Mouse (Mus musculus) c-Kit-negative CD71-positive TER-119-positive erythroid progenitor cells, embryonic 14.5 days (primary cell): ENCODE data around the gene Igfbpl1.

Source experiments
- DNase-seq: peaks from one replicate; pipeline ENCODE4 v3.0.0-alpha.2; 2013; ENCODE audit warnings: low read depth, low spot score

Gene Igfbpl1

GRCm38 (mm10) chr4:45826275-45827040 is at the start of gene Igfbpl1:
Igfbpl1 (minus strand) TSS chr4:45826923.
- DNase-seq: no peak

DNA sequence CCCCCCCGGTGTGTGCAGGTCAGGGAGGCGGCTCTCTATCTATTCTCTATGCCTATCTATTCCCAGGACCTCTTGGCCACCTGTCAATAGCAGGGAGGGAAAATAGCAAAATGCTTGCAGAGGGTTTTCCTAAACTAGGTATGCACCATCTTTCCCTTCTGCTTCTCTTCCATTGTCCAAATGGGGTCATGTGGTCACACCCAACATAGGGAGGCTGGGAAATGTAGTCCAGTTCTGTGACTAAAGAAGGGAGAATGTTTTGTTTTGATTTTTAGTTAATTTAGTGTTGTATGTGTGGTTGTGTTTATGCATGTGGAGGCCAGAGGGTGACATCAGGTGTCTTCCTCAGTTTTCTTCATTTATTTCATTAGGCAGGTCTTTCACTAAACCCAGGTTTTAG is 45.4 kb upstream of the Igfbpl1 start:
- DNase-seq: no peak

GRCm38 (mm10) chr4:45869021-45869815 is 42.5 kb upstream of the Igfbpl1 start:
- DNase-seq: no peak

GRCm38 (mm10) chr4:45867416-45867815 is 40.7 kb upstream of the Igfbpl1 start:
- DNase-seq: no peak

- DNase-seq: no peak
Observed at GRCm38 (mm10) chr4:45861160-45861559, 34.4 kb upstream of the Igfbpl1 start.

GRCm38 (mm10) chr4:45855803-45856424 is 29.2 kb upstream of the Igfbpl1 start:
- DNase-seq: peak; percentile 16

DNA sequence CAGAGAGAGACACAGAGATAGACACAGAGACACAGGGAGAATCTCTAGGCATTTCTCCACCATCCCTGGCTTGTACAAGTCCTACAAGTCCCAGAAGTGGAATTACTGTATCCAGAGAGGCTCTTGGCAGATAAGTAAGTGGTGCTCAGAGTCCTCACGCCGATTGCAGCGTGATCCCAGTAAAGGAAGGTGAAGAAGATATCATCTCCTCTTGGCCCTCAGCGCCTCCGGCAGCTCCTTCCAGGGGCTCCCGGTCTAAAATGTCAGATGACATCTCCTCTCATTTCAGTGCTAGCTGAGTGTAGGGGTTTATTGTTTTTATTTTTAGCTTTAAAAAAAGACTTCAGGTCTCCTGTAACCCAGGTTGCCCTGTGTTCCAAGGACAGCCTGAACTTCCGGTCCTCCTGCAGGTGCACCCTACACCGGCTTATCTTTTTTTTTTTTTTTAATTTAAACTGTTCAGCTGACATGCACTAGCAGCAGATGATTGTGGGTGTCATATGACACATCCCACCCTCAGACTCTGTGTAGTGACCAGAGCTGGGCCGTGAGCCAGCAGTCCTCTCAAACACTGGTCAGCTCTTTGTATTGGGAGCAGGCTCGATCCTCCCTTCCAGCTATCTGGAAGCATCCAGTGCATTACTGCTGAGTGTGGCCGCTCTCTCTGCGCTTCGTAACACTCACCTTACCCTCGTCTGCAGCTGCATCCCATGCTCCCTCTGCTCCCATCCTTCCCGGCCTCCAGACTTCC is 26.9 kb upstream of the Igfbpl1 start:
- no peak for DNase-seq

- no peak for DNase-seq
Observed at GRCm38 (mm10) chr4:45851640-45852051, 24.9 kb upstream of the Igfbpl1 start.

GRCm38 (mm10) chr4:45849419-45849818 is 22.7 kb upstream of the Igfbpl1 start:
- no peak for DNase-seq

DNA sequence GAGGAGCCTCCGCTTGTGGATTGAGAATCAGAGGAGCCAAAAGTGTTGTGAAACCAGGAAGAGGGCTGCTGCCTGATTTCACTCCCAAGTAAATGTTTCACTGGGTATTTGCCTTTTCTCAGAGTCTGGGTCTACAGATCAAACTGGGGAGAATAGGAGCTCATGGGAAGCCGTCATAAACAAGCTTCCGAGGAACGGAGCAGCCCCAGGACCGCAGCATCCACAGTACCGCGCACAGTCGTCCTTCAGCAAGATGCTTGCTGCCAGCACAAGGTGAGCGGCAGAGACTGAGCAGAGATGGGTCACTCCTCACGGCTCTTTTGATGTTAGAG is 22.1 kb upstream of the Igfbpl1 start:
- no peak for DNase-seq

DNA sequence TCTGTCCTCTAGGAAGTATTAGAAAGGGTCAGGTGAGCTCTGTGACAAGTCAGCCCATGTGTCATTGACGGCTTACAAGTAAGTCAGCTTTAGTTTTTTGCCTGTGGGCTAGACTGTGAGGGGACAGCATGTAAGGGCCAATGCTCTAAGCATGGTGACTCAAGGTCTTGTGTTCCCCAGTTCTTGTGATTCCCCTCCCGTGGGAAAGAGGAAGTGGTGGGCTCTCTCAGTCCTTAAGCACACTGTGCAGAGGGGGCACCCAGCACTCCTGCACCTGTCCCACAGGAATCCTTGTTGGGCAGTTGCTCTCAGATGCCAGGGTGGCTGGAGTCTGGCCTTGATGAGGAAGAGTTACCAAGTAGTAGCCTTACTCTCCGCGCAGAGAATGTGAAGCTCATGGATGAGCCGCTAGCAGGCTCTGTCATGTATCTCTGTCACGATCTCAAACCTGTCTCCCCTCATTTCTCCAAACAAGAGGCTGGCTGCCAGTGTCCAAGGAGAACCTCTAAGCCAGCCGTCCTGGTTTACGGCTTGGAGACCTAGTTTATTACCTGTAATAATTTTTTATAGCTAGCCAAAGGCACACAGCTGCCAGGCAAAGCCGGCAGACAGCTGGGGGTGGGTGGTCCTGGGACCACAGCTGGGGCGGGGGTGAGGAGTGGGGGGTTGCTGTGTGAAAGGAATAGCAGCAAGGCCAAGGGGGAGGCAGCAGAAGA is 21.5 kb upstream of the Igfbpl1 start, which contains the start of gene Stra6l:
TSS of gene Stra6l (plus strand) at position 556 of the 716 bp plus-strand sequence.
- no peak for DNase-seq

DNA sequence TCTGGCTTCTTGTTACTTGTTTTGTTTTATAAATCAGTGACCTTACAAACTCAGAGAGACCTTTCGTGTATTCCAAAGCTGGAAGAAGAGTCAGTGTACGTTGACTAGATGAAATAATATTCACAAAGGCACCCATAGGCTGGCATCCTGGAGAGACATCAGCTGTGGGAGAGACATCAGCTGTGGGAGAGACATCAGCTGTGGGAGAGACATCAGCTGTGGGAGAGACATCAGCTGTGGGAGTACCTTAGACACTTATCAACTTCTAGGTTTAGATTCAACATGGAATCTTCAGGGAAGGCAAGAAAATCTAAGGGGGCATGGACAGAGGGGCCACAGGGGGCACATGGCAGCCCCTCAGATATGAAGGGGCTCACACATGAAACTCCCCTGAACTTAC is 19.5 kb upstream of the Igfbpl1 start:
- DNase-seq: no peak

DNA sequence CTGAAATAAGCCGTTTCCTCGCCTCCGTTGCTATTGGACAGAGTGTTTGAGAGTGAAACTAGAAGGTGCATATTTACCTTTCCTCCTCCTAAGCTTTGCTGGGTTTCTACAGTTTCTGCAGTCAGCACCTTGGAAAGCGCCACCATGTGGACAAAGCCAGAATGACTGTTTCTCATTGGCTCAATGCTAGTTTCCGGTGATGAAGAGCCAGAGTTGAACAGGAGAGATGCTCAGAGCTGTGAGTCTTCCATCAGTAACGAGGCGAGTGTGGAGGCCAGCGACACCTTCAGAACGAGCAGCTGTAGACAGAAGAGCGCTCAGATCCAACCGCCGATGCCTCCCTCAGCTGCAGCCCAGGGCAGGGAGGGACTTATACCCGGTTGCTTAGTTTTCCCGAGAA is 17.6 kb upstream of the Igfbpl1 start:
- DNase-seq: peak; percentile 6

- DNase-seq: no peak
Observed at GRCm38 (mm10) chr4:45833461-45833860, 6.7 kb upstream of the Igfbpl1 start.

GRCm38 (mm10) chr4:45831996-45832395 is 5.3 kb upstream of the Igfbpl1 start:
- no peak for DNase-seq

DNA sequence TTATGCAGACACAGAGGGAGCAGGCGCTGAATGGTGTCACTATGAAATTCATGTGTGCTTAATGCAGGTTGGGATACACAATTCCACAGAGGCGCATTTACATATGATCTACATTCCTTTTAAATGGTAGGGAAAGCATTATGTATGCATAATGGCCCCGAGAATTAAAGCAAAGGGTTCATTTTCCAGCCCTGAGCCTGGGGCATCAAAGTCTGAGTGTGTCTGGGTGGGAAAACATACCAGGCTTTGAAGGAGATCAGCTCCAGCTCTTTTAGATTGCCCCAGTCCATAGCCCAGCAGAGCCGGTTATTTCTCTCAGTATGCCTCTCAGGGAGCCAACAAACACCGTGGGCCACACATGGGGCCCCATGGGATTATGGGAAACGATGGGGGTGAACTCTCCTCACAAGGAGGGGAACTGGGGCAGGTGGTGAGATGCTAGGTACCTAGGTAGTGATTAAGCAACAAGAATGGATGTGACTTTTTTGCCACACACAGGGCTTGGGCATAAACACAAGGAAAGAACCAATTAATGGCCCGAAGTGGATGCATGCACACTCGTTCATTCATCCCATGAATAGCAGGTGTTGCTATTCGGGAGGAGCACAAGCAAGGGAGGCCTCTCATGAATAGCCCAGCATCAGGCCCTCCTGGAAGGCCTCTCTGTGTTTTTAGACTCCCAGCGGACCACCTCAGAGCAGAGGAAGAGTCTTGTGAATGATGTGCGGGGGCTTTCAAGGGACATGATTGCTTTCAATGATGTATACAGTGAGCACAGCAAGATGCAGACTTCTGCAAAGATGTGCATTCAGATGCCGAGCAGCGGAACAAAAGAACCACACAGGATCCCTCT is 3.4 kb upstream of the Igfbpl1 start:
- DNase-seq: no peak

DNA sequence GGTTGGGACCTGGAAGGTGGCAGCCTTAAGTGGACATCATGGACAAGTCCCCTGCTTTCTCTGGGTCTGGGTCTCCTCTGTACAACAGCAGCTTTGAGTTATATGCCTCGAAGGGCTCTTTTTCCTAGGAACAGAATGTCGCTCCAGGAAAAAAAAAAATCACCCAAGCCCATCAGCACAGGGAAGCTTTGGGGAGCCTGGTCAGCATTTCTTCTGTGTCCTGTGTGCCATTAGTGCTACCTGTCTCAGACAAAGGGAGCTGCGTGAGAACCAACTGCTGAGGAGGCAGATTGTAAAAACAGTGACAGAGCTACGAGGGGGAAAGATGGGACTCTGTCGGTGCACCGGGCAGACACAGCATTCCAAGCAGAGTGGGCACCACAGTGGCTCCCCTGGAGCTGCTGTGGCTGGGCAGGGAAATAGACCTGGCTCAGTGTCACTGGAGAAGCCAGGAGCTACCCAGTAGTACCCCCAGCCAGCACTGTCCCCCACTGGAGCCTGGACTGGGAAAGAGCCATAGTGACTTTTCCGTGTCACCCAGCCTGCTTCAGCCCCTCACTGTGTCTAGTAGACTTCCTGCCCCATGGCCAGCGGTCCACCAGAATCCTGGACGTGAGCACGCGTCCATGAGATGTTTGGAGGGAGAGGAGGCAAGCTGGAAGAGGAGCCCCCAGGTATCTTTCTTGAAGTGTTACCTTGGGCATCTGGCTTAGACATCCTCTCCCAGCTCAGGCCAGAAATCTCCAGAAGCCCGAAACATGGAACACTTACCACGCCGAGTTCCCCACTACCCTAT is 1.8 kb downstream of the Igfbpl1 start:
- no peak for DNase-seq

- DNase-seq: no peak
Observed at GRCm38 (mm10) chr4:45824049-45824760, 2.5 kb downstream of the Igfbpl1 start.
